Mouse (Mus musculus): ENCODE measurements at regions not wholly inside any gene's neighbourhood (a gene's known extent, or its start where the extent isn't known, plus 50 kb on each side); places are given as distances from the start of the nearest gene placed in this dataset.

DNA sequence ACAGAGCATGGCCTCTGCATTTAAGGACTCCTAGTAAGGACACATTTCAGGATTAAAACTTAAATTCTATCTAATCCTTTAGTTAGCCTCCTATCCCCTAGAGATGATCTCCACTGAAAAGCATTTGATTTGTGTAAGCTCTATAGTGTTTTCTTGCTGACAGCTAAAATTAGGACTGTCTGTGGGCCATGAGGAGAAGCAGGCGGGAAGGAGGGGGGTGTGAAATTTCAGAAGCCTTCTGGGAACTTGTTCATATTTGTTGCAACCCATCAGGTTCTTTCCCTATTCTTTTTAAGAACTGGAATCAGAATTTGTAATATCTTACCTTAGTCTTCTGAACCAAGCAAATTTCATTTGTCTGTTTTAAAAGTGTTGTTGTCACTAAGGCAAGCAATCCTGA, 114.7 kb upstream of the Sp4 start:
- no peak for DNase-seq (ENCODE audit: low spot score in 2 of 2)

DNA sequence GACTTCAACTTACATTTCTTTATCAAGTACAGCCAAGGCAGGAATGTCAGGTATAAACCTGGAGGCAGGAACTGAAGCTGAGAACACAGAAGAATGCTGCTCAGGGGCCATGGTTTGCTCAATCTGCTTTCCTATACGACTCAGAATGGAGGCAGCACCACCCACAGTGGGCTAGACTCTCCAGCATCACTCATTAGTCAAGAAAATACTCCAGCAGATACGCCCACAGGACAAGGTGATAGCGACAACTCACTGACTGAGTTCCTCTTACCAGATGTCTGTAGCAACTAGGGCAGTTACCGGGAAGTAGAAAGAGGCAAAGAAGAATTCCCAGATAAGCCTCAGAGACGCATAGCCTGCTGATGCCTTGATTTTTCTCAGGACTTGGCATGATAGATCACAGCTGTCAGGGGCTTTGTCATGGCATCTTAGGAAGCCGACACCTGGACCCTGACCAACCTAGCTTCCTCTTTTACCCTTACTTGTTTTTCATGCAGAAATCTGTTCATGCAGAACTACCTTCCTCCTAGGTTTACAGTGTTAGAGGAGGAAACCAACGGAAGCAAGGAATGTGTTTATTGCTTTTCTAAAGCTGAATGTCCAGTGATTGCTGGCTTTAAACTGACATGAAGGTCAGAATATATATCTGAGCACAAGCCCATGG, 110.7 kb upstream of the Sp4 start:
- no peak for DNase-seq (ENCODE audit: low spot score in 2 of 2)

GRCm38 (mm10) chr12:118410917-118411316, 109.7 kb upstream of the Sp4 start:
- no peak for DNase-seq (ENCODE audit: low spot score in 2 of 2)

DNA sequence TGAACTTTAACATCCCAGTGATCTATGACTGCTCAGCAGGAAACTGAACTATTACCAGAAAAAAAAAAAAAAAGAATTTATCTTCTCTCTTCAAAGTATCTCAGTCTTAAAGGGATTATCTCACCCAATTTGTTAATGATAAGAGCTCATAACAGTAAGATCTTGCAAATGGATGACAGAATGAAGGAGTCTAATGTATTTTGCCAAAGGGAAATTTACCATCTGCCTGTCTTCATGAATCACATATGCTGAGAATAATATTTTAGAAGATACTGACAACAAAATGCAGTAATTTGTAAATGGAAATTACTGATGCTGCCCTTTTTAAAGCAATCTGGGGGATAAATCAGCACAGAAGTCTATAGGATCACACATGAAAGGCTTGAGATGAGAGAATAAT, 103.9 kb upstream of the Sp4 start:
- no peak for DNase-seq (ENCODE audit: low spot score in 2 of 2)

DNA sequence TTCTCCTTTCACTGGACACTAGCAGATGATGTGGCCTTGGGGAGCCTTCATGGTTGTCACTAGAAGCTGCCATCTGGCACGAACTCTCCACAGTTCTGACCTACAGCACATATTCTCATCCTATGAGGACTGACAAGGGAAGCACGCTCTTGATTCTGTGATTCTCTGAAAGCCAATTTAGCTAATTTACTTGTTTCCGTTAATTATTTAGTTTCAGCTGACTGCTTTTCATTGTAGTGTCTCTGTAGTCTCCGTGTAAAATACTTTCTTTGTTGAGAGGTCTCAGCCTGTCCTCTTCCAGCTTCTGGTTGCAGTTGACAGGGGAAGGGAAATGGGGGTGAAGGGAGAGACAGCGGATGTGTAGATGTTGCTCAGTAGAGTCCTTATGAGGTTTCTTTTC, 102.9 kb upstream of the Sp4 start:
- no peak for DNase-seq (ENCODE audit: low spot score in 2 of 2)

DNA sequence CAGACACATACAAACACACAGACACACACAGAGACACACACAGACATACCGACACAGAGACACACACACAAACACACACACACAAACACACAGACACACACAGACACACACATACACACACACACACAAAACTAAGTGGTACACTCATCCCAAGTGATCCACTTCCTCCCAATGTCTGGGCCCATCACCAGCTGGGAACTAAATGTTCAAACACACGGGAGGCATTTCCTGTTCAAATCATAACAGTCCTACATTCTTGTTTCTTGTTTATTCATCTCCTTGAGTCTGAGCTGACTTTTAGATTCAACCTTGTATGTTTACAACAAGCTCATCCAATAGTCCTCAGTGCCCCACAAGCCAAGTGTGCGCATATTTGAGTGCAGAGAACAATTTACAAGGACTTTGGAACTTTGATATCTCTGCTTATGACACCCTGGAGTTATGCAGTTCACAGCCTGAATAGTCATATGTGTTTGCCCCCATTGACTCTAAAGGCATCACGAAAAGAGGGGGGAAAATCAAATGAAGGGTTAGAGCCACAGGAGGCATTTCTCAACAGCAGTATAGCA, 102.4 kb upstream of the Sp4 start:
- DNase-seq (ENCODE audit: low spot score in 2 of 2) = no peak

DNA sequence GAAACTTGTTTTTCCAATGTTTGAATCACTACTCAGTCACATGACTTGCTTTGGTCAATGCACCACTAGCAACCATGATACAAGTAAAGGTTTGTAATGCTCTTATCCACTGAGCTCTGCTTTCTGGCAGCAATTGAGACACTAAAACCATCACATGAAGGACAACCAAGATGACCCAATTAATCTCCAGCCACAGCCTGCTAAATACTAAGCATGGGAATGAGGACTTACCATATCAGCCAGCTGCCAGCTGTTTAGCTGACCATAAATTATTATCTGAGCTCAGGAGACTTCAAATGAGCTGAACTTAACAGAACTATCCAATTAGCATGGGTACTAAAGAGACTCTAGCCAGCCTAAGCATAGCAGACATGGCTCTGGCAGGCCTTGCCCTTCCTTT, 100.1 kb upstream of the Sp4 start:
- DNase-seq (ENCODE audit: low spot score in 2 of 2) = no peak

DNA sequence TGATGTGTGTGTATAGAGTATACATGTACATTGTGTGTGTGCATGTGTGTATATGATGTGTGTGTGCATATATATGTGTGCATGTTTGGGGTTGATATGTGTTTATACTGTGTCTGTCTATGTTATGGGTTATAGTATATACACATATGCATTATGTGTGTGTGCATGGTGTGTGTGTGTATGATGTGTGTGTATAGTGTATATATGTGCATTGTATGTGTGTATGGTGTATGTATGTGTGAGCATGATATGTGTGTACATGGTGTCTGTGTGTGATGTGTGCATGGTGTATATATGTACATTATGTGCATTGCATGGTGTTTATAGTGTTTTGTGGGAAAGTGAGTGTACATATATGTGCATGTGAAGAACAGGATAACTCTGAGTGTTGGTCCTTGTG, 90.4 kb upstream of the Sp4 start:
- no peak for DNase-seq (ENCODE audit: low spot score in 2 of 2)

GRCm38 (mm10) chr12:118381013-118381412, 79.8 kb upstream of the Sp4 start:
- no peak for DNase-seq (ENCODE audit: low spot score in 2 of 2)

DNA sequence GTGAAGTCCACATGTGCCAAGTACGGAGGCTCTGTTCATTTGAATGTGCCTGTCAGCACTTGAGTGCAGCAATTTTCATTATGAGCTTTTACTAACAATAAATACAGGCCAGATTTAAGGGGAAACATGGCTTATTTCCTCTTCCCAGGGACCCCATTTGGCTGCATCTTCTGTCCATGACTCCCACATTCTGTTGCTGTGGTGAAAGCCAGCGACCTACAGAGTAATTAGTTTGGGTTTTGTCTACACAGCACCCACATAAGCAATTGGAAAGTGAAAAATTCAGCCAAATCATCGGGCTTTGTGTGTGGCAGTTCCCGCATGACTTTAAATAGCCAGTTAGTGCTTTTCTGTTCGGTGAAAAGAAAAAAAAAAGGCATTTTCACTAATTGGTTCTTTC, 76.7 kb upstream of the Sp4 start:
- no peak for DNase-seq (ENCODE audit: low spot score in 2 of 2)

GRCm38 (mm10) chr12:118376521-118377493, 75.6 kb upstream of the Sp4 start:
- no peak for DNase-seq (ENCODE audit: low spot score in 2 of 2)

- DNase-seq (ENCODE audit: low spot score in 2 of 2) = no peak
Measured at GRCm38 (mm10) chr12:118373250-118373649, 72.0 kb upstream of the Sp4 start.

DNA sequence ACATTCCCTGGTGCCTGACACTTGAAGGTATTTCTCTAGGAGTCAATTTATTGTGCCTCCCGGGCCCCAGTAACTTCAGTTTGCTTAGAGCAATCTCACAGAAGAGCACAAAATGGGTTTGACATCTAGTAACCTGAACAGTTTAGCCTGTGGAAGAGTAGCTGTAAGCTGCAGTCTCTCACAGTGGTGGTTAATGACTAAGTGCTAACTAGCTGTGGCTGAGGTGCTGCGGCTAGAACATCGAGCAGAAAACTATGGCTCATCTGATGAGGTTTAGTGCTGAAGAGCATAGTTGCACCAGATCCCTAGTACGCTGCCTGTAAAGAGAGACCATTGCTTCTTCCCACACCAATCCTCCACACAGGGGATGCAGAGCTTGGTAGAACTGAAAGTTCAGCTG, 70.7 kb upstream of the Sp4 start:
- DNase-seq (ENCODE audit: low spot score in 2 of 2) = no peak

- no peak for DNase-seq (ENCODE audit: low spot score in 2 of 2)
Measured at GRCm38 (mm10) chr12:118367307-118368076, 66.3 kb upstream of the Sp4 start.

- DNase-seq (ENCODE audit: low spot score in 2 of 2) = no peak
Measured at GRCm38 (mm10) chr12:118352866-118353265, 51.6 kb upstream of the Sp4 start.

- no peak for DNase-seq (ENCODE audit: low spot score in 2 of 2)
Measured at GRCm38 (mm10) chr12:118351421-118351820, 50.2 kb upstream of the Sp4 start.

All from frontal cortex, postnatal 25 days (tissue).